ENCODE assay signal across 16 mouse cellular contexts in the genomic region with DNA sequence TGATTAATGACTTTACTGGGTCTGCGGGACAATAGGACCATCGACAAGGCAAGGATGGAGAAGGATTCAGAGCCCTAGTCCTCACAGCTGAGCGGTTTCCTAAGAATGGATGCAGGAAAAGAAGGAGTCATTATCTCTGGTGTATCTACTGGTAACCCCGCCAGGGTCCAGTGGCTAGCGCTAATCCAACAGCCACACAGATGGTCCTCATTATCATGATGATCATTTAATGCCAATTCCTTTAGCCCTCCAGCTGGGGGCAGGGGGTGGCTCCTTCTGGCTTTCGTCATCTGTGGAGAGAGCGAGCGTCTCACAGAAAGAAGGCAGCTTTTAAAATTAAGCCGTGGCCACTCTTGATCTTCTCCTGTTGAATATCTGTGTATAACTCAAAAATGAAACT. TPM values are rescaled to one million over a fixed set of nuclear protein-coding genes. Genes with fewer than 3 reads are reported as not detected.
DNase-seq lines count a peak whose midpoint lies in the region; ATAC-seq lines count a peak whose summit lies in the region.
"Had no signal": no experiment of that assay in that cellular context is flagged by ENCODE, and none has a peak within 500 bp of the region (broad histone marks: within the 10 kb centered on the region; RNA-seq: fewer than 3 reads in every experiment).

No protein-coding gene starts in this region.

- no peak overlapping the region for H3K4me2 ChIP-seq in neural tube, embryonic 15.5 days
- H3K4me2 ChIP-seq in hindbrain, embryonic 13.5 days: no peak overlapping the region
- H3K4me2 ChIP-seq: forebrain, embryonic 13.5 days; limb, embryonic 13.5 days; liver, embryonic 15.5 days had no signal

- ATAC-seq in cerebellum, adult (ENCODE audit: insufficient number of reproducible peaks, low FRiP score, low TSS enrichment): no peak
- ATAC-seq in neural tube, embryonic 15.5 days (ENCODE audit: low FRiP score): no peak
- ATAC-seq in hindbrain, embryonic 13.5 days (ENCODE audit: low FRiP score): 0 out of 2 replicates have a peak, but pooled peaks have one; percentile 28
- ATAC-seq: forebrain, embryonic 13.5 days had no signal

- H3K9ac ChIP-seq in neural tube, embryonic 15.5 days (replicated peaks): no peak overlapping the region
- H3K9ac ChIP-seq in hindbrain, embryonic 13.5 days: no peak overlapping the region
- H3K9ac ChIP-seq: forebrain, embryonic 13.5 days; limb, embryonic 13.5 days; liver, embryonic 15.5 days had no signal

- 0 out of 2 replicates have a peak, but pooled peaks cover 5% of the 10 kb centered on the region for H3K27me3 ChIP-seq in neural tube, embryonic 15.5 days (replicated peaks)
- H3K27me3 ChIP-seq in hindbrain, embryonic 13.5 days: 0 out of 2 replicates have a peak, but pooled peaks cover 3% of the 10 kb centered on the region

- no peak overlapping the region for H3K4me3 ChIP-seq in neural tube, embryonic 15.5 days (replicated peaks)
- H3K4me3 ChIP-seq in hindbrain, embryonic 13.5 days: no peak overlapping the region
- H3K4me3 ChIP-seq: forebrain, embryonic 13.5 days; left cerebral cortex, adult 2 months; limb, embryonic 13.5 days; liver, embryonic 15.5 days had no signal

- H3K27ac ChIP-seq in neural tube, embryonic 15.5 days (replicated peaks): no peak overlapping the region
- H3K27ac ChIP-seq in hindbrain, embryonic 13.5 days: no peak overlapping the region
- H3K27ac ChIP-seq: forebrain, embryonic 13.5 days; left cerebral cortex, adult 2 months; limb, embryonic 13.5 days; liver, embryonic 15.5 days had no signal

- DNase-seq in cerebellum, adult 11-12 months: peak; percentile 63
- DNase-seq in neural tube, embryonic 10.5 days (ENCODE audit: extremely low spot score, low spot score): peak; percentile 39
- peak; percentile 80 for DNase-seq in retina, postnatal 1 day
- no peak for DNase-seq in gastrocnemius, adult 8-10 months (ENCODE audit: low spot score in 2 of 2)
- DNase-seq in layer of hippocampus, adult 9-10 months (ENCODE audit: low spot score): no peak
- DNase-seq: heart, adult 18-20 months; kidney, adult 8-10 months; spleen, adult 18-20 months; thymus, postnatal 36 days had no signal

- no peaks in the 10 kb centered on the region for H3K9me3 ChIP-seq in neural tube, embryonic 15.5 days (replicated peaks)
- H3K9me3 ChIP-seq in hindbrain, embryonic 13.5 days: no peaks in the 10 kb centered on the region
- H3K9me3 ChIP-seq: forebrain, embryonic 13.5 days; limb, embryonic 13.5 days; liver, embryonic 15.5 days had no signal

- peaks cover 14% of the 10 kb centered on the region for H3K4me1 ChIP-seq in neural tube, embryonic 15.5 days
- H3K4me1 ChIP-seq in hindbrain, embryonic 13.5 days (replicated peaks): peaks cover 10% of the 10 kb centered on the region

- no peaks in the 10 kb centered on the region for H3K36me3 ChIP-seq in neural tube, embryonic 15.5 days
- H3K36me3 ChIP-seq in hindbrain, embryonic 13.5 days: no peaks in the 10 kb centered on the region
- H3K36me3 ChIP-seq: limb, embryonic 13.5 days; liver, embryonic 15.5 days had no signal

- WGBS in neural tube, embryonic 15.5 days: 28% methylated on average over 9 of the region's 9 CpGs
- 25% methylated on average over 9 of the region's 9 CpGs for WGBS in hindbrain, embryonic 13.5 days

RNA-seq across cellular contexts. Expression of gene Ntn4, which starts 4.5 kb away (rescaled TPM):
- polyA plus RNA-seq in neural tube, embryonic 15.5 days (2015; fragmentation: Nextera tagmentation; extraction: Ambion mirVana): 0.43 and 0.59 TPM in 2 replicates
- 1.2 and 2.2 TPM in 2 replicates for polyA plus RNA-seq in hindbrain, embryonic 13.5 days (2015; fragmentation: Nextera tagmentation; extraction: Ambion mirVana)
- 1 to 10 TPM; 4.6 to 7.7 (median 6.2) TPM for total RNA-seq in gastrocnemius, adult 8-10 months (2022)

RNA-seq across cellular contexts. Expression of gene Snrpf, which starts 46.4 kb away (rescaled TPM):
- 58.2 and 71.7 TPM in 2 replicates for polyA plus RNA-seq in neural tube, embryonic 15.5 days (2015; fragmentation: Nextera tagmentation; extraction: Ambion mirVana)
- polyA plus RNA-seq in hindbrain, embryonic 13.5 days (2015; fragmentation: Nextera tagmentation; extraction: Ambion mirVana): 80.6 and 84.7 TPM in 2 replicates
- 10 to 100 TPM in 1 of 4 experiments, 1 to 10 TPM in 3; 6.2 to 10.4 (median 7.7) TPM for total RNA-seq in gastrocnemius, adult 8-10 months (2022)

Comparison
In these comparisons a context has a peak if more than half of its experiments do, and no peak if none do; other contexts are left out.
1. DNase-seq: peak in cerebellum, adult 11-12 months (single experiment), neural tube, embryonic 10.5 days (single experiment) and retina, postnatal 1 day (single experiment); none in gastrocnemius, adult 8-10 months (0 of 2) and layer of hippocampus, adult 9-10 months (single experiment).